Mouse (Mus musculus): ENCODE results near the gene Esp3. TPM values are rescaled to one million over a fixed set of nuclear protein-coding genes. Genes with fewer than 3 reads are reported as not detected.

Gene Esp3
- not detected in 2 replicates for polyA plus RNA-seq (2012; rRNA removed)

GRCm38 (mm10) chr17:40631775-40632174 is at the start of gene Esp3:
Gene Esp3 (plus strand): TSS chr17:40632075.

GRCm38 (mm10) chr17:40598294-40598693 is 33.6 kb upstream of the Esp3 start, which contains the start of gene Esp4:
Gene Esp4 (plus strand): TSS chr17:40598594.

Other genes starting within 250 kb of the Esp3 start
- gene Esp8, start 112.1 kb upstream of the Esp3 start, polyA plus RNA-seq (2012; rRNA removed): not detected in 2 replicates
- gene Esp6, start 70.6 kb upstream of the Esp3 start, polyA plus RNA-seq (2012; rRNA removed): not detected in 2 replicates
- gene Esp4, start 33.5 kb upstream of the Esp3 start, polyA plus RNA-seq (2012; rRNA removed): not detected in 2 replicates
- not detected in 2 replicates for gene Esp1, start 95.0 kb downstream of the Esp3 start, polyA plus RNA-seq (2012; rRNA removed)
- gene Crisp2, start 174.9 kb downstream of the Esp3 start, polyA plus RNA-seq (2012; rRNA removed): not detected in 2 replicates
- gene Rhag, start 179.1 kb downstream of the Esp3 start, polyA plus RNA-seq (2012; rRNA removed): 9.1 and 11.6 TPM in 2 replicates
- gene 9130008F23Rik, start 248.5 kb downstream of the Esp3 start, polyA plus RNA-seq (2012; rRNA removed): 1.6 and 2.6 TPM in 2 replicates